Mouse (Mus musculus): ENCODE results near the gene Pdcd2l. TPM values are rescaled to one million over a fixed set of nuclear protein-coding genes. Genes with fewer than 3 reads are reported as not detected.
"Not testable (repeated sequence)": the region's sequence is repeated elsewhere in the genome, so short reads cannot be mapped to it uniquely, and the experiment has no call there.

Pdcd2l gene
- total RNA-seq, 2 experiments from 2014 or later: 20.8 to 25.5 TPM

DNA sequence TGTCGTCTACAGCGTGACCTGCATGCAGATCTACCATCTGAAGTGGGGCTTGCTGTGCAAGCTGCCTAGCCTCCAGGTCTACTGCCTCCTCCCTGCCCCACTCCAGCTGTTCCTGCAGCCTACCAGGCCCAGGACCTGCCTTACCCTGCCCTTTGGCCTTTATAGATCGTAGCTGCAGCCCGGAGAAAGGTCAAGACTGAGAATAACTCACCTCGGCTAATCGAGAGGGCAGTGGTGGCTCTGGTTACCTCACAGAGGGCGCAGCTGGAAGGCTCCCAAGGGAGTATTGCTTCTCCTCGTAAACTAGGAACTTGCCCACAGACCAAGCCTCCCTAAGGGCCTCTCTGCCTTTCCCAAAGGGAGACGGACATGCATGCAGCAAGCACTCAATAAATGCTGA, 19.0 kb upstream of the Pdcd2l start:
- intact Hi-C loops (cut with DNase I): no loop called here
- DNase-seq (ENCODE audit: low spot score in 2 of 2): no peak

DNA sequence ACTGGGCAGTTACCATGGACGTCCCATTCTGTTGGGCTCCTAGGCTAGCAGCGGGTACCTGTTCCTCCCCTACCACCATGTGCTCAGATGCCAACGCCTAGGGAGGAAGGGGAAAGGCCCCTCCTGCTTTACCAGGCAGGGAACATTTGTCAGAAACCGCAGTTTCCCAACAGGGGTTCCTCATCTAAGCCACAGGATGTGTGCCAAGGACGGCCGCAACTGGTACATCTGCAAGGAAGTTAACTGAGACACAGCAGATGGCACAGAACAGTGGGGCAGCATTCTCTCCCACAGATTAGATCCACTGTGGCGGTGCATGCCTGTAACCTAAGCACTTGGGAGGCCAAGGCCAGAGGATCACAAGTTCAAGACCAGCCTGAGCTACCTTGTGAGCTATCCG, 18.2 kb upstream of the Pdcd2l start:
- peak in 1 of 2 experiments; percentile 36 for DNase-seq (ENCODE audit: low spot score in 2 of 2)
- intact Hi-C loops (cut with DNase I): no loop called here

DNA sequence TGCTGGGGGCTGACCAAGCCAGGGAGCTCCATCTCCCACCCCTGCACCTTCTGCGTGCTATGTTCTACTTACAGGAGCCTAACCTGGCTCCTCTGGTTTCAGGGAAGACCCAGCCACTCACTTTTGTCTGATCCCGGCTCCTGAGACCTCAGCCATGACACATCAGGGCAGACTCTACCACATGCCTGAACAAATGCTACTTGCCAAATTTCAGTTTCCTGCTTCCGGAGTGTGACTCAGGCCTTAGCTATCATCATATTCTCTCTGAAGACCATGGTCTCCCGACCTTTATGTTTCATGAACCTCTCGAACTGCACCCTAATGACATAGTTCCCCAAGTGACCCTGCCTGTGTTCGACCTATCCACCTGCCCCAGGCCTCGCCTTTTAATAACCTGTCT, 16.8 kb upstream of the Pdcd2l start:
- no peak for DNase-seq (ENCODE audit: low spot score in 2 of 2)
- intact Hi-C loops (cut with DNase I): no loop called here

DNA sequence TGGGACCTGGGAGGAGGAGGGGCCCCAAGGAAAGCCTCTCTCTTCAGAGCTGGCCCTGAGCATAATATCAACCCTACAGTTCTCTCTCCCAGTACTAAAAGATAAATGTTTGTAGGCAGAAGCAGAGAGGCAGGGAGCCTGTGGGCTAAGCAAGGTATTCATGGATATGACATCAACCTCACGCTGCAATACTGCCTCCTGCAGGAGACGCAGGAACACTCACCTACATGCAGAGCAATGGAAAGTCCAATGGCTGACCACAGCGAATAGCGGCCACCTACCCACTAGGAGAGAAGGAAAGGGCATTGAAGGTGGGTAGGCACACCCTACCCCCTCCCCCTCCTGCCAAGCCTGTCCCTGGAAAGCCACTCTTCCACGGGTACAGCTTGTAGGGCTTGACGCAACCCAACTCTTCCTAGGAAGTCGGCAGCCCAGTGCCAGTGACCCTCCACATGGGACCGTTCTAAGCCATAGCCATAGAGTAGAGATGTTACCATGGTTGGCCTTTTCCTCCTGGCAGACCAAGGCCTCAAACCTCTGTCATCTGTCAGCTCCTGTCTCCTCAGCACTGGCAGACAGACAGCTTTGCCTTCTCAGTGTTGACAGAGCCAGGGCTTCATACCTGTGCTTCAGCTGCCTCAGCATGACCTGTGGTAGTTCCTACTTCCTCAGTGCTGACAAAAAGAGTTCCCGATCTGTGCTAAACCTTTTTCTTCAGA, 11.7 kb upstream of the Pdcd2l start:
- DNase-seq (ENCODE audit: low spot score in 2 of 2): no peak
- intact Hi-C loops (cut with DNase I): no loop called here

DNA sequence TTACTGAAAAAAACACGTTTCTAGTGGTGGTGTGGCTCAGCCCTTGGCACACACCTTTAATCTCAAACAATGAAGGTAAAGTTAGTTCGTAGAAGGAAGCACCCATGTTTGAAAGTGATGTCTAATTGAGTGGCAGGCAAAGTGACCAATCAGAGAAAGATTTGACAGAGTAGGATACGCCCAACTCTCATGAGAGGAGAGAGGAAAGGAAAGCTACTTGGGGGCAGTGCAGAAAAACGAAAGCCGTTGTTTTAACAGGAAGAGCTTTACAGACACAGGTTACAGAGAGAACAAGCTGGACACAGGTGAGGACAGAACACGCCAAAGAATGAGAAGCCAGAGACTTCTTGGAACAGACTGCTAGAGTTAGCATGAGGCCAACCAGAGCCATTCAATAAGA, 9.9 kb upstream of the Pdcd2l start:
- intact Hi-C loops (cut with DNase I): no loop called here
- no peak for DNase-seq (ENCODE audit: low spot score in 2 of 2)

DNA sequence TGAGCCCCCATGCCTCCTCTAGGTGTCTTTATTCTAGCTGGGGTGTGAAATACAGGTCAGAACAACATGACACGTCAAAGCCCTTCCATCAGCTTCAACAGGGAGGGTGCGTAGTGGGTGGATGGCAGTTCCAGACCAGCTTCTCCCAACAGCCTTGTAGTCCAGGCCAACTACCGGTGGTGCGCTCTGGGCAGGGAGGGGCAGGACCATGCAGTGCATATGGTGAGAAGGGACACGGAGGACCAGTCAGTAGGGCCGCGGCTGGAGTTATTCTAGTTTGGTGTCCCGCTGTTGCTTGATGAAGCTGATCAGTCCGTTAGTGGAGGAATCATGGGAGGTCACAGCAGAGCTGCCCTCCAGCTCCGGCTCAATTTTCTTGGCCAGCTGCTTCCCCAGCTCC, 5.7 kb upstream of the Pdcd2l start:
- intact Hi-C loops (cut with DNase I); DNase-seq (ENCODE audit: low spot score in 2 of 2): not testable (repeated sequence)

DNA sequence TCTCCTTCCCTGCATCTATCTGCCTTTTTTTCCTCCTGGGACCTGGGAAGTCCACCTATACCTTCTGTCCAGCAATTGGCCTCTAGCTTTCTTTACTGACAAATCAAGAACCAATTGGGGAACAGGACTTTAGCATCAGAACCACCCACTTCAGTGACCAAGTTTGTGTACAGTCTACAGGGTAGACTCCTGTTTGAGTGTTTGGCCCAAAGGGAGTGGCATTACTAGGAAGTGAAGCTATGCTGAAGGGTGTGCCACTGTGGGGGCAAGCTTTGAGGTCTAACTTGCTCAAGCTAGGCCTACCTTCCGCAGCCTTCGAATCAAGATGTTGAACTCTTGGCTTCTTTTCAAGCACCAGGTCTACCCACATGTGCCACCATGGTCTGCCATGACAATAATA, 4.4 kb upstream of the Pdcd2l start:
- no peak for DNase-seq (ENCODE audit: low spot score in 2 of 2)
- intact Hi-C loops (cut with DNase I): no loop called here

DNA sequence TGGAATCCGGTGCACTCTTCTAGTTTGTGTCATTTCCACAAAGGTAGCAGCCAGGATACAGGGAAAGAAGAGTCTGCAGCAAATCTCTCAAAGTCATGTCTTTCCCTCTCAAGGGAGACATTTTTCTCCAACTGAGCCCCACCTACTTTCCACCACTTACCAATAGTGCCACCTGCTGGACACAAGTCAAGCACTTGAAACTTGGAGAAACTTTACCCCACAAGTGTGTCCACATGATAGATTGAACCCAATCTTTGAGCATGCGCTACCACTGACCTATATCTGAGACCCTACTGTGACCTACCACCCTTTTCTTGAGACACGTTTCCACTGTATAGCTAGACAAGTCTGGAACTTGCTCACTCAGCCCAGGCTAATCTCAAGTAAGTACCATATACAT, 1.9 kb upstream of the Pdcd2l start:
- DNase-seq (ENCODE audit: low spot score in 2 of 2): peak; percentile 20 to 27
- intact Hi-C loops (cut with DNase I): no loop called here

DNA sequence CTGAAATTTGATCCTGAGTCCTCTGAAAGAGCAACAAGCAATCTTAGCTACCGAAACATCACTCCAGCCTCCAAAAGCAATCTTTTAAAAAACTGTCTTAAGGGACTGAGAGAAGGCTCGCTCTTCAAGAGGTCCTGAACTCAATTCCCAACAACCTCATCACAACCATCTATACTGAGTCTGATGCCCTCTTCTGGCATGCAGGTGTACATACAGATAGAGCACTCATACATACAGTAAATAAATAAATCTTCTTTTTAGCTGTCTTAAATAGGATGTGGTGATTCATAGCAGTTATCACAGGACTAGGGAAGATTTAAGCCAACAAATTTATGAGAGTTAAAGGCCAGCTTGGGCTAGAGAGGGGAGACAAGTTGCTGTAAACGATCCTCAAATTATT, 829 bp downstream of the Pdcd2l start:
- DNase-seq (ENCODE audit: low spot score in 2 of 2): no peak
- intact Hi-C loops (cut with DNase I): no loop called here

DNA sequence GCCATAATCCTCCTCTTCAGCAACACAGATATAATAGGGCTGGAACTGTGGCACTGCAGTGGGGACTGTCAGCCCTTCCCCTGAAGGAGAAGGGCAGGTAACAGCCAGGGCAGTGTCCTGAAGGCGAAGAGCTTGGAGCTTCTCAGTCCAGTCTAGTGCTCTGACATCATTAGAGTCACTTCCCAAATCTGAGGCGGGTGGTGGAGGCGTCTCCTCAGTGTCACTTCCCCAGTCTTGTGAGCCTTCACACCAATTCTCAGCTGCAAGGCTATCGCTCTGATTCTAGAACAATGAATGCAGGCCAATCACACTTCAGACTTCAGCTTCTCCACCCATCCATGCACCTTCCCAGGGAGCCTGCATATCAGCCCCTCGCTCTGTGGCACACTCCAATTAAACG, 3.6 kb downstream of the Pdcd2l start:
- intact Hi-C loops (cut with DNase I): no loop called here
- no peak for DNase-seq (ENCODE audit: low spot score in 2 of 2)

DNA sequence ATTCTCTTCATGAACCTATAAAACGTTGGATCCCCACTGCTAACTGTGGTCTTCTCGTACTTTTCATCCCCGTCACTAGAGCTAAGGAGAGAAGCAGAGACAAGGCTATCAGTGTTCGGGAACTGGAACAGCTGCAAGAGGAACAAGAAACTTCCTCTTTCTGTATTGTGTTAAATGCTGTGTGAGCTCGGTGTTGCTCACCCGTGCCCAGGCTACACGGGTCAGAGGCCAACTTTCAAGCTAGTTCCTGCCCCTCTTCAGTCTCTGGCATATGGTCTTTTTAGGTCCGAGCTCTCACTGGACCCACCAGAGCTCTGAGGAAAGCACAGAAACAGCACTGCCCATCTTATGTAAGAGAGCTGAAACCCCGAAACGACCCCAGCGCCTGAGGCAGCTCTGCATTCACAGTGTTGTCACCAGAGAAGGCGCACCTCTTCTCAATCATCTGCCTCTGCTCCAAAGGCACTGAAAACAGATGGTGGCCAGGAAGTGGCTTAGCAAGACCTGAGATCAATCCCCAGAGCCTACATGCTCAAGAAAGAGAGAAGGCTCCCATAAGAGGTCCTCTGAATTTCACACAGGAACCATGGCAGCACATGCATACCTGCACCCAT, 7.0 kb downstream of the Pdcd2l start:
- intact Hi-C loops (cut with DNase I): no loop called here
- DNase-seq (ENCODE audit: low spot score in 2 of 2): no peak

DNA sequence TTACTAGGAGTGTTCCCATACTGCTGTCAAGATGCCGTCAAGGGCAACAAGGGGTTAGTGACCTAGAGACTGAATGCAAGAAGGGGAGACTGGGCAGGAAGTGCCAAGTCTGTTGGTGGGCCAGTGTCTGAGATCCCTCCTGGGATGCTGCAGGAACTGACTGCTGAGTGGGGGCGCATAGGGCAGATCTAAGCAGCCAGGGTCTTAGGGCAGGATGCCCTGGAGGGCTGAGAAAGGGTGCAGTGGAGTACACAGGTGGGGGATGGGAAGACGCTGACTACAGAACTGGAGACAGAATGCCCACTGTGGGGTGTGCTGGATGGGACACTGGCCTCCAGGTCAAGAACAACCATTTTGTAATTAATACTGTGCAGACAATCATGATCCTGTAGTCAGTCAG, 12.7 kb downstream of the Pdcd2l start:
- no peak for DNase-seq (ENCODE audit: low spot score in 2 of 2)
- intact Hi-C loops (cut with DNase I): no loop called here

DNA sequence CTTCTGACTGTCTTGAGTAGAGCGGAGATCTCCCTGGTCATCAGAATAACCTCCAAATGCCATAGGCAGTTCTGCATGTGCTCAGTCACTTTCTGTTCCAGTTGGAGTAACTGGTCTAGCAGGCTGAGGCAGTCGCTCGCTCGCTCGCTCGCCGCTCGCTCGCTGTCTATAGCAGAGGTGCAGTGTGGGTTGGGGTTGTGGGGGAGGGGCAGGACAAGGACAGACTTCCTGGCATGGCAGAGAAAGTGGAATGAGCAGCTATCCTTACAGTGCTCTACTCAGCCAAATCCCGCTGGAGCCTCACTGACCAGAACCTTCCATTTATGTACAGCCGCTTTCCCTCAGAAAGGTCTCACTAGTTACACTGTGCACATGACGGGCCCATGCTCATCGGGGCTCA, 13.1 kb downstream of the Pdcd2l start:
- intact Hi-C loops (cut with DNase I): no loop called here
- no peak for DNase-seq (ENCODE audit: low spot score in 2 of 2)

DNA sequence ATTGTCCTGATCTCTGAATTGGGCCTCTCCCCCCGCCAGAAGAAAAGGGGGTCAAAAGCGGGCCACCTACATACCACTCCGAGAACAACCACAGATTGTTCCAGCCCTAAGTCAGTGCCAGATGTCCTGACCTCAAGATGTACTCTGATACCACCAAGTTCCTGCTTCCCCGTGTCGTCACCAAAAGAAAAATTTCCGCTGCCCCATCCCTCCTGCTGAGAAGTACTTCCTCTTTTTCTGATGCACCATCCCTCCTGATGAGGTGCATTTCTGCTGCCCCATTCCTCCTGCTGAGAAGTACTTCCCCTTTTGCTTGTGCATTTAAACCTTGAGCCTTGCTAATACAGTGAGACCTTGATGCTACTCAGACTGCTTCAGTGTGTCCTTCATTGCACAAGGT, 20.2 kb downstream of the Pdcd2l start:
- intact Hi-C loops (cut with DNase I); DNase-seq (ENCODE audit: low spot score in 2 of 2): not testable (repeated sequence)

DNA sequence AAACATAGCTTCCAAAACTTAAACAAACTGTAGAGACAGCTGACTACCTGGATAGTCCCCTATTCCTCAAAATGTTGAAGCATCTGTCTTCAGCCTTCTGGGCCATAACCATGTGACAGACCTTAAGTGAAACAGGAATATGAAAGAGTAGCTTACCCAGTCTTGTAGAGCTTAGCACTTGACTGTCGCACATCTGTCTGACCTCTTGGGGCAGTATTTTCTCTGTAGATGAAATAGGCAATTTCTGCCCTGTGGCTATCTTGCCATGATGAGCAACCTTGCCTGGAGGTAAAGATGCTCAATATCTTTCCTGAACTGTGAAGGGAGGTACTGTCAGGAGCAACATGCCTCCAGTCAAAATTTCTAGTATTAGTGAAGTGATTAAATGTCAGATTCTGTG, 24.2 kb downstream of the Pdcd2l start:
- intact Hi-C loops (cut with DNase I): no loop called here

DNA sequence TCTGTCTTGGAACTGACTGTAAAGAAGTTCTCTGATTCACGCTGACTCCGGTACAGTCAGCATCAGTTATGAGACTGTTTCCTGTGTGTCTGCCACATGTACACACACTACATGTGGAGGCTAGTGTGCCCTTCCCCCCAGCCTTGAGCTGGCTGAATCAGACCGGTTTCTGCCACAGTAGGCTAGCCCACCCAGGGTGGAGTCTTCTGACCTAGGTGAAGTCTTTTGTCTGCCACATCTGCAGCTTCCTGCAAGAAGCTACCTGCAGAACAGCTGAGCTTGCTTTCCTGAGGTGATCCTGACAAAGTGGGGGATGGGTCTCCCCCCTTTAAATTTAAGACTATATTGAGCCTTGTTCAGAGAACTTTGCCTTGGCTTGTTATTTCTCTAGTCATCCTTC, 27.0 kb downstream of the Pdcd2l start, which contains the start of gene Uba2:
Gene Uba2 (minus strand): TSS at position 146 of the 400 bp plus-strand sequence.
- no peak for DNase-seq (ENCODE audit: low spot score in 2 of 2)
- intact Hi-C loops (cut with DNase I): no loop called here

More for the DNA sequence above, 24.2 kb downstream of the Pdcd2l start:
- no peak for DNase-seq (ENCODE audit: low spot score in 2 of 2)

DNA sequence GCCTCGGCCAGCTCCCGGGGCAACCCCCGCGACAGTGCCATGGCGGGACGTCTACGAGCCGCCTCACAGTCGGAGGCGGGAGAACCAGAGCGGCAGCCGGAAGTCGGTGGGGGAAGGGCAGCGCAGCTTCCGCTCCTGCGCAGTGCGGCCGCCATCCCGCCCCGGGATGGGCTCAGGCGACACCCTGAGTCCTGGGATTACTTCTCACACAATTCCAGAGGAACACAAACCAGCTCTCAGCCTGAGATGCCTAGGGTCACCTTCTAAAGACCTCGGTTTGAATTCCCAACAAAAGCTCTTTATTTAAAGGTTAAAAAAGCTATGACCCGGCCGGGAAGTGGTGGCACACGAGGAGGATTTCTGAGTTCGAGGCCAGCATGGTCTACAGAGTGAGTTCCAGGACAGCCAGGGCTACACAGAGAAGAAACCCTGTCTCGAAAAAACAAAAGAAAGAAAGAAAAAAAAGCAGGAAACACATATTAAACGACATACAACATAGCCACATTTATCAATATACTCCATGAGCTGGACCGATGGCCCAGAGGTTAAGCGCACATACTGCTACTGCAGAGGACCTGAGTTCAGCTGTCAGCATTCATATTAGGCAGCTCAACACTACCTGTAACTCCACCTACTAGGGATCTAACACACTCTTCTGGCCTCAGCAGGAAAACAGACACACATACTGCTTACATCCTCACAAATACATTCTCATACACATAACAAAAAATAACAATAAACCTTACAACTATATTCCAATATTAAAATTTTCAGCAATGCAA, 27.8 kb downstream of the Pdcd2l start:
- intact Hi-C loops (cut with DNase I): no loop called here
- DNase-seq (ENCODE audit: low spot score in 2 of 2): peak; percentile 93 to 95

DNA sequence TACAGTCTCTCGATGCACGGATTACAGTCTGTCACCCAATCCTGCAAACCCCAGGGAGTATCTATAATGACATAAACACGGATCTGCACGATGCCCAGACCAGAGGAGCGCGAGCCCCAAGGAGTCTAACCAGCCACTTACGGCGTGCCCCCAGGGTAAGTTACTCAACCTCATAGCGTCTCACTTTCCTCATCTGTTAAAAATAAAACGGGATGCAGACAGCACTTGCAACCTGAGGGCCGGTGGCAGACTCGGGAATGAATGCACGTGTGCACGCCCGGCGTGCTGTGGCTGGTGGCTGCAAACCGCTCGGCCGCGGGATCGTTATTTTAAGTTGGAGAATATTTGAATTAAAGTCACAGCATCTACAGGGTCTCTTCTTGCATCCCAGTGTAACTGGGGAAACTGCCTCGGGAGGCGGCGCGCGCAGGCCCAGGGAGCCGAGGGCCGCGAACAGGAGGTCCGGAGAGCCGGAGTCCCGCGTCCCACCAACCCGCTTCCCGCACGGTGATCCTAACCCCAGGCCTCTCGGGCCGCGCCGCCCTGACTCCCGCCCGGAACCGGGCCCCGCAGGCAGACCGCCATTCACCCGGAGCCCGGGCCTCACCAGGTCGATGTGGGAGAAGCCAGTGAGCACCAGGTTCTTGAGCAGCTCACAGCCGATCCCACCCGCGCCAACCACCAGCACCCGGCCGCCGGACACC, 28.5 kb downstream of the Pdcd2l start:
- peak in 1 of 2 experiments; percentile 40 for DNase-seq (ENCODE audit: low spot score in 2 of 2)

DNA sequence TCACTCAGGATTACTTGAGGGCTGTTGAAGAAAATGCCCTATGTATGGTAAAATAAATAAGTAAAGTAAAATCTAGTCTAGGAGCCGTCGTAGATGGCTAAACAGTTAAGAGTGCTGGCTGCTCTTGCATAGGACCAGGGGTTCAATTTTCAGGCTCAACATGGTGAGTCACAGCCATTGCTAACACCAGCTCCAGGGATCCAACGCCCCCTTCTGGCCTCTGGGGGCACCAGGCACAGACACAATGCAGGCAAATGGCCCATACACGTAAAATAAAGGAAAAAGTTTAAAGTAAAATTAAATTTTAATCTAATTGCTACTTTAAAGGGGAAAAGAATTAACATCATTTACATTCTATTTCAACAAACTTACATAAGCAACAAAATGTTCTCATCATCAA, 29.6 kb downstream of the Pdcd2l start:
- no peak for DNase-seq (ENCODE audit: low spot score in 2 of 2)
- intact Hi-C loops (cut with DNase I): no loop called here

More for the DNA sequence above, 28.5 kb downstream of the Pdcd2l start:
- intact Hi-C loops (cut with DNase I): no loop called here

DNA sequence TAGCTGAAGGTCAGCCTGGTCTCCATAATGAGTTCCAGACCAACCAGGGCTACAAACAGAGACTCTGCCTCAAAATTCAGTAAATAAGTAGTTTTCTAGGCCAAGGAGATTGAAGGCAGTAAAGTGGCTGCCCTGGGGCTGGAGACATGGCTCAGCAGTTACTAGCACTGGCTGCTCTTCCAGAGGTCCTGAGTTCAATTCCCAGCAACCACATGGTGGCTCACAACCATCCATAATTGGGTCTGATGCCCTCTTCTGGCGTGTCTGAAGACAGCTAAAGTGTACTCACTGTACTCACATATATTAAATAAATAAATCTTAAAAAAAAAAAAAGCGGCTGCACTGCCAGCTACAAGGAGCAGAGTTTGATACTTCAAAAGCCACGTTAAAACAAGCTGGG, 30.5 kb downstream of the Pdcd2l start:
- no peak for DNase-seq (ENCODE audit: low spot score in 2 of 2)
- intact Hi-C loops (cut with DNase I): no loop called here

Data from left cerebral cortex, postnatal 25 days (tissue).